Mouse (Mus musculus) layer of hippocampus, postnatal 14 days (tissue): ENCODE data around the gene Brd9. TPM values are rescaled to one million over a fixed set of nuclear protein-coding genes. Genes with fewer than 3 reads are reported as not detected.

Source experiments
- DNase-seq, 2 experiments: peaks; one replicate each; pipeline ENCODE4 v3.0.0; 2021 to 2022; ENCODE audit warnings: low spot score in 2 of 2, mixed read lengths in 1 of 2
- long read RNA-seq, 2 experiments: library from polyadenylated mRNA; stranded (forward); transcript quantifications; one replicate each; pipeline ENCODE4 v2.0.0; 2021
- total RNA-seq, 2 experiments: library from RNA; stranded (reverse); gene quantifications; 2 replicates each; pipeline ENCODE4 v1.2.3; 2021

Gene Brd9
- 100 to 1,000 TPM; 102 to 103 TPM for total RNA-seq
- long read RNA-seq, experiment 1, transcript Brd9-201 (16 exons, 2,407 nt) = major isoform, 32 of 89 reads
- long read RNA-seq, experiment 1, transcript Brd9-206 (16 exons, 2,430 nt) = minor isoform, 6 of 89 reads
- long read RNA-seq, experiment 1, partial matches to known transcripts = 11 of 89 reads
- long read RNA-seq, experiment 1, other reads (novel, unspliced or antisense) = 40 of 89 reads
- long read RNA-seq, experiment 2, full-length matches to known transcripts = 37 of 104 reads
- long read RNA-seq, experiment 2, partial matches to known transcripts = 21 of 104 reads
- long read RNA-seq, experiment 2, other reads (novel, unspliced or antisense) = 46 of 104 reads

GRCm38 (mm10) chr13:73937321-73938176 is at the start of gene Brd9, which contains the start of gene Trip13:
Gene Brd9, plus strand, starts transcription at chr13:73937811.
Gene Trip13, minus strand, starts transcription at chr13:73937784.
- DNase-seq = peak; percentile 89 to 93

- DNase-seq = no peak
Measured at GRCm38 (mm10) chr13:73892493-73893178, 45.0 kb upstream of the Brd9 start.

- no peak for DNase-seq
Measured at GRCm38 (mm10) chr13:73897561-73897960, 40.0 kb upstream of the Brd9 start.

- DNase-seq = peak in 1 of 2 experiments; percentile 29
Measured at GRCm38 (mm10) chr13:73907136-73907535, 30.5 kb upstream of the Brd9 start.

GRCm38 (mm10) chr13:73907683-73908412 is 29.8 kb upstream of the Brd9 start:
- peak; percentile 47 to 73 for DNase-seq

GRCm38 (mm10) chr13:73913066-73913465 is 24.5 kb upstream of the Brd9 start:
- DNase-seq = no peak

- no peak for DNase-seq
Measured at GRCm38 (mm10) chr13:73932201-73932600, 5.4 kb upstream of the Brd9 start.

- no peak for DNase-seq
Measured at GRCm38 (mm10) chr13:73936938-73937320, 682 bp upstream of the Brd9 start.

- DNase-seq = no peak
Measured at GRCm38 (mm10) chr13:73938177-73938560, 558 bp downstream of the Brd9 start.

GRCm38 (mm10) chr13:73939101-73939500 is 1.5 kb downstream of the Brd9 start:
- DNase-seq = no peak

- DNase-seq = no peak
Measured at GRCm38 (mm10) chr13:73944606-73945005, 7.0 kb downstream of the Brd9 start.

GRCm38 (mm10) chr13:73953551-73954130 is 16.0 kb downstream of the Brd9 start:
- peak in 1 of 2 experiments; percentile 58 for DNase-seq

GRCm38 (mm10) chr13:73954666-73955065 is 17.1 kb downstream of the Brd9 start:
- no peak for DNase-seq

GRCm38 (mm10) chr13:73955531-73955930 is 17.9 kb downstream of the Brd9 start:
- no peak for DNase-seq

GRCm38 (mm10) chr13:73960117-73960652 is 22.6 kb downstream of the Brd9 start:
- DNase-seq = peak in 1 of 2 experiments; percentile 54

GRCm38 (mm10) chr13:73961177-73961576 is 23.6 kb downstream of the Brd9 start:
- DNase-seq = no peak

GRCm38 (mm10) chr13:73963551-73963950 is 25.9 kb downstream of the Brd9 start, which contains the start of gene Zdhhc11:
Gene Zdhhc11, plus strand, starts transcription at chr13:73963851.
- DNase-seq = no peak

- peak; percentile 63 to 80 for DNase-seq
Measured at GRCm38 (mm10) chr13:73970545-73971448, 33.2 kb downstream of the Brd9 start.

- DNase-seq = no peak
Measured at GRCm38 (mm10) chr13:73974523-73974922, 36.9 kb downstream of the Brd9 start.
